Mouse (Mus musculus) cortical plate, adult 2 months (tissue): Measurements from ENCODE around the gene Hoxd4.

Experiments
- CTCF ChIP-seq: fragments of 200-500 bp; IDR thresholded peaks from 2 replicates; pipeline ENCODE4 v1.5.1; 2011; ENCODE audit warnings: mild to moderate bottlenecking, control low read depth, low read length; ENCODE audit not compliant: insufficient read depth; ENCODE audit errors: extremely low read depth
- POLR2A ChIP-seq: fragments of 200-500 bp; IDR thresholded peaks from 2 replicates; pipeline ENCODE4 v1.6.1; 2011; ENCODE audit warnings: mild to moderate bottlenecking, low read length, control low read depth; ENCODE audit not compliant: insufficient read depth; ENCODE audit errors: extremely low read depth

- TF ChIP-seq POLR2A = no peak
- TF ChIP-seq CTCF = no peak
Observed at GRCm38 (mm10) chr2:74707599-74707998, 4.1 kb upstream of the Hoxd4 start.
